Mouse (Mus musculus): ENCODE results near the gene Zbtb42.

The Zbtb42 gene

DNA sequence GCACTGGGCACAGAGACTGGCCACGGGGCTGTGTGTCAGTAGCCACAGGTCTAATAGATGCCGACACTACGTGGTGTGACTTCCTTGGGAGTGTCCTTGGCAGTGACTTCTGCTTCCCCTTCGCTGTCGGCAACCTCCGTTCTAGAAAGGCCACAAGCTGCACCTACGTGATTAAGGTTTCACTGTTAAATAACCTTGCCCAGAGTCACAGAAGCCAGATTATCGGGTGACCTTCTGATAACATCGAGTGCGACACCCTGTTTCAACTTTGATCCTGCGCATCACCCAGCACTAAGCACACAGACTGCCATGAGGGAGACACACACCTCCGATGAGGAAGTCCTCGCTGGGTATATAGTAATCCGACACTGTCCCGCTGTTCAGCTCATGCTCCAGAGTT lies 9.8 kb downstream of the Zbtb42 start:
- no peak for DNase-seq (ENCODE audit: low spot score)

DNA sequence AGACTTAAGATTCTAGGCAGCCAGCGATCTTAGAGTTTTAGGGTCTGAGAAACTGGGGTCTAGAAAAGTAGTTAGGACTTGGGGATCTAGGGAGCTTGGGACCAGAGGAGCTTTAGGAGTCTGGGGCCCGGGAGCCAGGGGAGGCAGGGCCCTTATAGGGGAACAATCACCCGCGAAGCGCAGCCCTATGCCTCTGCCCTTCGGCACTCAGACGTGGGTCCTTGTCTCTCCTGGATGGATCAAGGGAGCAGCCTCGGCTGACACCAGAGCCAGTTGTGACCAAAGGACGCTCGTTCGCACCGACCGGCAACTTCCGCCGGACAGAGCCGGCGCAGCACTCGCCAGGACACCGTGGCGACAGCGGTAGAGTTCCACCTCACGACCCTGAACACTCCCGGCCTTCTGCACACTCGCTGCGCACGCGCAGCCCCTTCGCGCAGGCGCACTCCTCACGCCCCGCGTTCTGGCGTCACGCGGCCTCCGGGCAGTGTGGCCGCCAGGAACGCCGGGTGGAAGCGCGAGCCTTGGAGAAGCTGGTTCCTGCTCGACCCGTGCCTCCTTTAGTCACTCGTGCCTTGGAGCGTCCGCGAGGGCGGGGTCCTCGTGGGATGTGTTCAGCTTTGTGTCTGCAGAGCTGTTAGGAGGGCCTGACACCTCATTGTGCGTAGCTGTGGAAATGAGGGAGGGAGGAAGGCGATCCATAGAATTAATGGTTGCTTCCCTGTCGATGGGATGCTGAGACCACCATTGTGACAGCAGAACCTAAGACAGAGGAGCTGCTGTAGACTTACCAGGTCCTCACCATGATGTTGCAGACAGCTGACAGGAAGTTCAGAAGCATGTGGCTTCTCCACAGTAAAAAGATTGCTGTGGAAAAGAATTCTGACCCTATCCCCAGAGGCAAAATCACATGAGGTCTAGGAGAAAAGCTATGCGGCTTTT lies 14.8 kb downstream of the Zbtb42 start:
- peak; percentile 94 for DNase-seq (ENCODE audit: low spot score)

DNA sequence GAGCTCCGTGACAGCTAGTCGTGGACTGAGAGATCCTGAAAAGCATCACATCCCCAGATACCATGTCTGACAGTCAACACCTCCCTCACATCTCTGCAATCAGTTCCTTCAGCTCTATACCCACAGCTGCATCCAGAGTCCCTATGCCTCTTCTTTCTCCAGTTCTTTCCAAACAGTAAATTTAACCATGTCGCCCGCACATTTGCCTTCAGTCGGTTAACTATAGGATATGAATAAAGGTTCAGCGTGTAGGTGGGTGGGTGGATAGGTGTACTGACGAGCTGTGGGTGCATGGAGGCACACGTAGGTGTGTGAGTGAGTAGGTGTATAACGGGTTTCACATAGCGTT lies 15.5 kb downstream of the Zbtb42 start:
- DNase-seq (ENCODE audit: low spot score): no peak

DNA sequence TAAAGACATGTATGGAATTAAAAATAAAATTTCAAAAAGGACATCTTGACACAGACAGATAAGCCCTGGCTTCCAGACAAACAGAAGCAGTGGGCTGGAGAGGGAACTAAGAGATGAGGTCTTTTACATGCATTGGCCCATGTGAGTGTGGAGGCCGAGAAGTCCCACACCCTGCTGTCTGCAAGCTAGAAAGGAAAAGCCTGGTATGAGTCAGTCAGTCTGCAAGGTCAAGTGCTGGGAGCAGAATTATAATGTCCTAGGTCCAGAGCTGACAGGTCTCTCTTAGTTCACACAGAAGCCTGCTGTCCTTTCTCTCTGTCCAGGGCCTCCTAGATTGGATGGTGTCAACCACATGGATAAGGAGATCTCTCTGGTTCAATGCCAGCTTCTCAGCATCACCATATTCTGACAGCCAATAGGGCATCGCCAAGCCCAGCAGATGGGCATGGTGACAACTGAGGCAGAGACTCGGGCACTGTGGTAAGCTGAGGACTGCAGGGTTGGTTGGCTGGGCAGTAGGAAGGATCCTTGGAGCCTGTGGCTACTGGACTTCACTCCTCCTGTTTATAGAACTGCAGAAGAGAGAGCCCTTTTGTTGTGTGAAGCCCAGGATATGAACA lies 18.3 kb downstream of the Zbtb42 start:
- DNase-seq (ENCODE audit: low spot score): no peak

DNA sequence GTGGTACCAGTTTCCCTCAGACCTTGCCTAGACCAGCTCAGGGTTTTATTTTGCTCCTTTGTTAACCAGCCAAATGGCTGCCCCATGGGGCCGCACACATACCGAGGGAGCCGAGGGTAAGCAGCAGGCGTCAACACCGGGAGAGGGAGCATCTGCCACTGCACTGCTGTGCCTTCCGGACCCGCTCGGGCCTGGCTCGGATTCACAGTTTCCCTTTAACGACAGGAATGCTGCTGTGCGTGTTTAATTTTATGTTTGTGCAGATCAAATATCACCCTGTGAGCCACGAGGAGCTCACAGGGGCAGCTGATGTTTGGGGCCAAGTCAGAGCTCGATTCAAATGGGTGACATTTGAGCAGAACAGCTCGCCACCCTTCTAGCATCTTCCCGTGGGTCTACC lies 21.9 kb downstream of the Zbtb42 start:
- peak; percentile 44 for DNase-seq (ENCODE audit: low spot score)

- peak; percentile 46 for DNase-seq (ENCODE audit: low spot score)
These were observed 24.0 kb downstream of the Zbtb42 start for GRCm38 (mm10) chr12:112702374-112703320.

DNA sequence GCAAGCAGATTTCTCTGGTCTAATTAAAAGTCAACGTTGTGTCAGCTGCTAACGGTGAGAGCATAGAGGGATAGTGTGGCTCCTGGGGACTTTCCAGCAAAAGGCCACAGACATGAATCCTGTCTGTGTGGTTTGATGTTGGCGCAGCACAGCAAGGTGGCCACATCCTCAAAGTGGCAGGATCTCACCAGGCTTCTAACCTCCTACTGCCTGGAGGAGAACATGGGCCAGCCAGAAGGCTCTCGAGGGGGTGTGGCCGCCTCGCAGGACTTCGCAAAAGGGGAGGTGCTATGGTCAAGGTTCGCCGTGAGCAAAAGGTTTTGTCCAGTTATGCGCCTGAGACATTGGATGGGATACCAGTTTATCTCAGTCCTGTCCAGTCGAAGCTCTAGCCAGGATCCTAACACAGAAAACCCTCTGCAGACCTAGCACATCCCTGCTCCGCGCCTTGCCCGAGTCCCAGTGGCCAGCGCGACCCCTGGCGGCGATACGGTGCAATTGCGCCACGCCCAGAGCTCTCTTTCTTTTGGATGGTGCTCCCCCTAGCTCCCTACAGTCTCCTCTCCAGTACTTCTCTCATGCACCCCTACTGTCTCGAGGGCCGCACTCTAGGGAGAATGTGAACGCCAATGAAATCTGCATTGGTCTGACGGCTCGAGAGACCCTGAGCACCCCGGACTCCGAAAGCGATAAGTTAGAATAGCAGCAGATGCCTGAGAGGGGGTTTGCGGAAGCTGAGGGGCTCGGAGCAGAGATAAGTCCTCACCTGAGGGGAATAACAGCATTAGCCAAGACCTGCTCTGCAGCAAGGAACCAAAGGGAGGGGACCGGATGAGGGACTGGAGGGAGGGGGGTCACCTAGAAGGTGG lies 28.3 kb downstream of the Zbtb42 start:
- peak; percentile 91 for DNase-seq (ENCODE audit: low spot score)

DNA sequence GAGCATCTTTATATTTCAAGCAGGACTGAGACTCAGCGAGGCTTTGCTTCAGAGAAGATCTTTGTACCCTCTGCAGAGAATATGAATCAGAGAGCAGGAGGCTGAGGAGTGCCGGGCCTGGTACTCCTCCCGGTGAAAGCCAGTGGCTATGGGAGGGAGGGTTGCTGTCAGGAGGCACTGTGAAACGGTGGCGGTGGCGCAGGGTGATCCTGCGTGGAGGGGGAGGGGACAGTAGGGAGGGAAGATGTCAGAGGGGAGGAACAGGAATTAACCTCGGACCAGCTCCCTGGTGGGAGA lies 28.9 kb downstream of the Zbtb42 start:
- DNase-seq (ENCODE audit: low spot score): no peak

GRCm38 (mm10) chr12:112713984-112714383 lies 35.4 kb downstream of the Zbtb42 start:
- DNase-seq (ENCODE audit: low spot score): no peak

DNA sequence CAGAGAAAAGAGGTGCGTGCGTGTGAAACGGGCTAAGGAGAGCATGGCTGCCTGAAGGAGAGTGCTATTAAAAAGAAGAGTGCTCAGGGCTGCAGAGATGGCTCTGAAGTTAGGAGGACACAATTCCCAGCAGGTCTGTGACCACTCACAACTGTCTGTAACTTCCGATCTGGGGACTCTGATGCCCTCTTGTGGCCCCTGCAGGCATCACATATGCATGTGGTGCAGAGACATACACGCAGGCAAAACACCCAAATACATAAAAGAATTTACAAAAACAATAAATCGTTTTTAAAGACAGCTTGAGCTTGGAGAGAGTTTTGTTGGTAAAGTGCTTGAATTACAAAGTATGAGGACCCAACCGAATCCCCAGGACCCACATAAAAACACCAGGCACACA lies 38.5 kb downstream of the Zbtb42 start:
- peak; percentile 55 for DNase-seq (ENCODE audit: low spot score)

DNA sequence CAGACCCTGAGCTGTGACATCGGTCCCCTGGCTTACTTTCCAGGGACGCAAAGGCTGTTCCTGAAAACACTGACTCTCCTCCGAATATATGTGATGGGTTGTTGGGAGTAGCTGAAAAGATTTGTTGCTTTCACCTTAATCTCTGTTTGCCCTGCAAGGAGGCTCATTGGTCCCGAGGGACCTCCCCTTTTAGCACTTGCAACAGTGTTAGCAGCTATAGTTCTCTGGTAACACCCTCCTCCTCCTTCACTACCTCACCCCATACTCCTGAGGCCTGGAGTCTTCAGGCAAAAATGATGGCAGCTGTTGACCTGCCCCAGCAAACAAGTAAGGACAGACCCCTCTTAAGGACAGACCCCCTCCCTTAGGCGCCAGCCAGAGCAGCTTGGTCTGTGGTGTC lies 40.4 kb downstream of the Zbtb42 start:
- no peak for DNase-seq (ENCODE audit: low spot score)

GRCm38 (mm10) chr12:112720216-112720615 lies 41.6 kb downstream of the Zbtb42 start, which contains the start of gene Cep170b:
Gene Cep170b (plus strand): TSS chr12:112720455.
- DNase-seq (ENCODE audit: low spot score): no peak

- DNase-seq (ENCODE audit: low spot score): no peak
These were observed 42.3 kb downstream of the Zbtb42 start for GRCm38 (mm10) chr12:112720890-112721423.

GRCm38 (mm10) chr12:112721424-112722239 lies 43.0 kb downstream of the Zbtb42 start:
- DNase-seq (ENCODE audit: low spot score): peak; percentile 82

DNA sequence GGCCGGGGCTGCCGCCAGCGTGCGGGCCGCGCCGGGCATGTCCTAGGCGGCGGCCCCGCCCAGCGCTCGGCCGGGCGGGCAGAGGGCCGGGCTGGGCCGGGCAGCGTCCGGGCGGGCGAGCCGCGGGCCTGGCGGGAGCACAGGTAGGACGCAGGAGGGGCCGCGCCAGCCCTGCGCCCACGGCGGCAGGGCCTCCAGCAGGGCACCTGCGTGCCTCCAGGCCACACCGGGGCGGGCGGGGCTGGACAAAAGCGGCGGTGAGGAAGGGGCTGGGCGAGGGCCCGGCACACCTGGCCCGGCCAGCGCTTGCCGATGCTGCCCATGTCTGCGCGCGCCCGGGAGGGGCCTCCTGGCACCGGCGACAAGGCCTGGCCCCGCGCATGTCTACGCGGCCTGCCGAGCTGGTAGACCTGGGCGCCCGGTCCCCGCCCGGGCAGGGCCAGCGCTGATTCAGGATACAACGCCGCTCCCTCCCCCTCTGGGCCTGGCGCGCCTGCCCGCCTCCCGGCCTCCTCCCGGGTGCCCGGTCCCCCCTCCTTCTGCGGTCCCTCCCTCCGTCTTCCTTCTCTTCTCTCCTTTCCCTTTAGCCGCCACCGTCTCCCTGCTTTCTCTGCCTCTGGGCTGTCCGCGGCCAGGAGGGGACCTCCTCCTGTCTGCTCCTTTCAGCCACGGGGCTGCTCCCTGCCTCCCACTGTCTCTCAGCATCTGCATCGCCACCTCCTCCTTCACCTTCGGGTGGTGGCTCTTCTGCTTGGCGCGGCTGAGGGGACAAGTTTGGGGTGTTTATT lies 43.8 kb downstream of the Zbtb42 start:
- DNase-seq (ENCODE audit: low spot score): peak; percentile 83

DNA sequence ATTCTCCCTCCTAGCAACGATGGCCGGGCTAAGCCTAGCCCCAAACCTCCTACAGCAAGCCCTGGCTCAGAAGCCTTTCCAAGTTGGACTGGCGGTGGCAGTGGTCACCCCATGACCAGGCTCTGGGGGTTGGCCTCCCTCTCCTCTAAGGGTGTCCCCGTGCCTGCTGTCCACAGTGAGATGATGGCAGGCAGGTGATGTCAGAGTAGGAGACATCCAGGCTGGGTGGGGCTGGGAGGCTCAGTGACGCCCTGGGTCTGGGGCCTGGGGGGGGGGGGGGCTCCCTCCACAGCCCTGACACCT lies 44.4 kb downstream of the Zbtb42 start:
- no peak for DNase-seq (ENCODE audit: low spot score)

DNA sequence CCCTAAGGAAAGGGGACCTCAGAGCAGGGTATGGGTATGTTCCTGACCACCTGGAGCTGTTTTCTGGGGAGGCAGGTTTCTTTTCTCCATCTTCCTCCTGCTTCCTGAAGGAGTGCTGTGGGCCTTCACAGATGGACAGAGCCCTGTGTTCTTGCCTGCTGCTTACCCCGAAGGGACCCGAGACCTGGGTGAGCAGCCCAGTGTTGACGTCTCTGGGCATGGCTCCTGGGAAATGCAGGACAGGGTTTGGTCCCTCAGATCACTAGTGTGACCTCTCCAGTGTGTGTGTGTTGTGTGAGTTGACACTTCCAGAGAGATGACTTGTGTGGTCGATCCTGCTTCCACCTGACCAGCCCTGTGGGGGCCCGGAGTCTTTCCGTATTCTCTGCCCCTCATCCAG lies 44.8 kb downstream of the Zbtb42 start:
- DNase-seq (ENCODE audit: low spot score): no peak

GRCm38 (mm10) chr12:112724077-112724805 lies 45.6 kb downstream of the Zbtb42 start:
- DNase-seq (ENCODE audit: low spot score): peak; percentile 81

- DNase-seq (ENCODE audit: low spot score): no peak
These were observed 49.2 kb downstream of the Zbtb42 start for GRCm38 (mm10) chr12:112727801-112728200.

Measured in urinary bladder, postnatal 14 days (tissue).